Mouse (Mus musculus): ENCODE results near the gene Lima1.
"Not testable (repeated sequence)": the region's sequence is repeated elsewhere in the genome, so short reads cannot be mapped to it uniquely, and the experiment has no call there.

Lima1 gene

DNA sequence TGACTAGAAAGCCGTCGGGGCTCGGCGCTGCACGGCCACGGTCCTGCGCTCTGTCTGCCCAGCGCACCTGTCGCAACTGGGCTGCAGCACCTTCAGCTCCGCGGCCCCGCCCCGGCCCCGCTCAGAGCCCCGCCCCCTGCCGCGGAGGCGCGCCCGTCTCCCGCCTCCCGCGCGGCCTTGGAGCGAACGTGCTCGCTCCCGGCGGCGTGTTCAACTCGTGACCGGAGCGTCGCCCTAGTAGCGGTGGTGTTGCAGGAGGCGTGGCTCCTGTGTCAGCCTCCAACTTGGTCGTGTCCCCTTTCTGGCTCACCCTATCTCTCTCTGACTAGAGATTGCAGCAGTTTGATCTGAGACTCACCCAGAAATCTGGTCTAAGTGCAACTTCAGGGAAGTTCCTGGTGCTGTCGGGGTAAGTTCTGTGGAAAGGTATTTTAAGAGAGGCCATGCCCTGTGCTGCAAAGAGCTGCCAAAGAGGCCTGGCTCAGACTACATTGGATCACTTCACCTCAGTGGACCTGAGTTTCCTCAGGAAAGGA, at the start of gene Lima1:
TSS of gene Lima1 (minus strand) at position 123 of the 536 bp plus-strand sequence.
- peak; percentile 68 to 85 for DNase-seq (ENCODE audit: low spot score in 2 of 2)

DNA sequence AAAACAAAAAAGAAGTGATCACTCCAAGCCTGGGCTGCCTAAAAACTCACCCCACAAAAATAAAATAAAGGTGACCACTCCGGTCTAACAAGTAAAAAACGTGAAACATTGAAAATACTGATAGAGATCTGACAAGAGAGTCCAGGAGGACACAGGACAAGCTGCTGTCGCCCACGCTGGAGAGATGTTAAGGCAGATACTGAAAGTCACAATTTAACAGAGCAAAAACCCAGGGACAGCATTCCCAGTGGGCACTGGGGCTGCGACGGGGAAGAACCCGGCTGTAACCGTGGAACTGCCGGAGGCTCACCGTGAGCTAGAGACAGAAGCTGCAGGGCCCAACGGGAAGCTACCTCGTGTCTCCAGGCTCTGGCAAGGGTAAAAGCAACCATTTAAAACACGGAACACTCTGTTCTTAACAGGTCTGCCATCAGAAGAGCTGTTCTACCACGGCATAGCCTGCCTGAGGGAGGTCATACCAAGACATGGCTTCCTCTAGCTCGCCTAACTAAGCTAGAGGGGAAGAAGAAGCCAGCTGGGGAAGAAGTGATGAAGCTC, 44.4 kb upstream of the Lima1 start:
- no peak for DNase-seq (ENCODE audit: low spot score in 2 of 2)

DNA sequence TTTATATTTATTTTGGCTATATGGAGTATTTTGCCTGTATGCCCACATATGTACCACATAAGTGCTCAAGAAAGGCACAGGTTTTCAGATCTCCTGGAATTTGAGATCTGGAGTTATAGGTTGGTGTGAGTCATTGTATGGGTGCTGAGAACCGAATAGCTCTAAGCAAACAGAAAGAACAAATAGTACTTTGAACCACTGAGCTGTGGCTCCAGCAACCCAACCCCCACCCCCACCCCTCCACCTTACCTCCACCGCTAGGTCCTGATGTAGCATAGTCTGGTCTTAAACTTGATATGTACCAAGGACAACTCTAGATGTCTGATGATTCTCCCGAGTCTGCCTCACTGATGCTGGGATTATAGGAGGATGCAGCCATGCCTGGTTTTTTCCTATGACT, 42.0 kb upstream of the Lima1 start:
- no peak for DNase-seq (ENCODE audit: low spot score in 2 of 2)

DNA sequence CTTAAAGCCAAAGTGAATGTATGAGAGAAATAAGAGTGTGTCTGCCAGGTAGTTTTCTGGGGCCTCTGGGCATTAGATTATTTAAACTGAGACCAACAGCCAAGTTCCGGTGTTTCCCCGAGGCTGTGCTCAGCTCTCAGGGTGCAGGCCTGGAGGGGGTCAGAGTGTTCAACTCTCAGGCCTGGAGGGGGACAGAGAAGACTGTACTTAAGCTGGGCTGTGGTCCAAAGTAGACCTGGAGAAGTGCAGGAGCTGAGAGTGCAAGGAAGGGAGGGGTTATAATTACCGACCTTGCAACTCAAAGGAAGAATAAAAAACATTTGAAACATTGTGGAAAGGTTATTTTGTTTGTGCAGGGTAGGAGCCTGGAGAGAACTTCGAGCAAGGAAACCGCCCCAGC, 39.4 kb upstream of the Lima1 start:
- no peak for DNase-seq (ENCODE audit: low spot score in 2 of 2)

- no peak for DNase-seq (ENCODE audit: low spot score in 2 of 2)
Measured at GRCm38 (mm10) chr15:99911785-99912184, 36.5 kb upstream of the Lima1 start.

DNA sequence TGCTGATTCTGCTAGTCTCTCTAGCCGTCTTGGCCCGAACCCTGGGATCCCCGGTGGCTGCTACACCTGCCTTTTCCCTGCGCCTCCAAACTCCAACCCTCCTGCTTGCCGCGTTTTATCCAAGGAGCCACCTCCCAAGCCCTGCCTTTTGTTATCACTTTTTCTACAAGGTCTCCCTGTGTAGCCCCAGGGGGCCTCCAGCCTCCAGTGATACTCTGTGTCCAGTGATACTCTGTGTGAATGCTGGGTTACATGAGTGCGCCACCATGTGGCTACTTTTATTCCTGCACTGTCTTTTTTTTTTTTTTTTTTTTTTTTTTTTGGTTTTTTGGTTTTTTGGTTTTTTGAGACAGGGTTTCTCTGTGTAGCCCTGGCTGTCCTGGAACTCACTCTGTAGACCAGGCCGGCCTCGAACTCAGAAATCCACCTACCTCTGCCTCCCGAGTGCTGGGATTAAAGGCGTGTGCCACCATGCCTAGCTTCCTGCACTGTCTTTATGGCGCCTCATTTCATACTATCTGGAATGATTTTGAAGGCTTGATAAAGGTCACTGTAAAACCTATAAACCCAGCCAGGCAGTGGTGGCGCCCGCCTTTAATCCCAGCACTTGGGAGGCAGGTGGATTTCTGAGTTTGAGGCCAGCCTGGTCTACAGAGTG, 34.2 kb upstream of the Lima1 start:
- peak in 1 of 2 experiments; percentile 28 for DNase-seq (ENCODE audit: low spot score in 2 of 2)

- DNase-seq (ENCODE audit: low spot score in 2 of 2): no peak
Measured at GRCm38 (mm10) chr15:99907514-99907913, 32.3 kb upstream of the Lima1 start.

DNA sequence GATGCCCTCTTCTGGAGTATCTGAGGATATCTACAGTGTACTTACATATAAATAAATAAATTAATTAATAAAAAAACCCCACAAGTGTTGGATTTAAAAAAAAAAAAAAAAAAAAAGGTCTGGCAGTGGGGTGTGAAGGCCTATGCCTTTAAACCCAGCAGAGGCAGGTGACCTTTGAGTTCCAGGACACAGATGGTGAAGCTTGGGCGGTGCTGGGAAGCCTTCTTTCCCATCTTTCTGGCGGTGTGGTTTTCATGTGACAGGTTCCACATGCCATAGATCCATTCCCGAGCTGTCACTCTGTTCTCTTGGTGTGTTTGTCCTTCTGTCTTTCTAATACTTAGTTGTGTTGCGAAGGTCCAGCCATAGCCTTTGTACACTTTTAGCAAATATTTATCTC, 31.8 kb upstream of the Lima1 start:
- no peak for DNase-seq (ENCODE audit: low spot score in 2 of 2)

DNA sequence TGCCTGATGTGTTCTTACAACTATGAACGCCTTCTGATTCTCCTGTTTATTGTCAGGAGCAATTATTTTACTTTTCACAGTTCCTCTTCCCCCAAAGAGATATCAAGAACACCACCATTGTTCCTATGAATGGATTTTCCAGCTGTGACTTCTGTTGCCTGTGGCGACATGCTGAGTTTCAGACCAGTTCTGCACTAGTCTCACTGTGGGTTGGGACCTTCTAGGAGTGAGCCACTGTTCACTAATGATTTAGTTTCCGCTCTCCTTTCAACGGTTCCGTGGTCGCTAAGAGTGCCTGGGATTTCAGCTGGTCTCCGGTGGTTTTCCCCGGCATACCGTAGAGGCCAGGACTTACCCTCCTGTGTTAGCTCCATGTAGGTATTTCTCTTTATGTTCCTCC, 29.6 kb upstream of the Lima1 start:
- DNase-seq (ENCODE audit: low spot score in 2 of 2): no peak

DNA sequence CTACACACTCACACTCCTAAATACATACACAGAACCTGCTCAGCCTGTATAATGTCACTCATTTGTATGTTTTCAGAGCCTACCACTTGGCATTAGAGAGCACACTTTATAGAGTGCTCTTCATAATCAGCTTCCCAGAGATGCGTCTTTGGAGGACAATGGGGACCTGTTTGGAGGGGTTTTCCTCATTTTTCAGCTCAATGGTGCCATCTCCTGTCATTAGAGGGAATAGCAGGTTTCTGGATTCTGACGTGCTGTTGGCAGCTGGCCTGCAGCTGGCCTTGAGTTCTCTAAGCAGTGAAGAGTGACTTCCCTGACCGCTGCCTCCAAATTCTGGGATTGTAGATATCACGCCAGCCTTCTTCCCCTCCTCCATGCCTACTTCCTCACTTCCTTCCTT, 29.1 kb upstream of the Lima1 start:
- peak; percentile 35 to 70 for DNase-seq (ENCODE audit: low spot score in 2 of 2)

DNA sequence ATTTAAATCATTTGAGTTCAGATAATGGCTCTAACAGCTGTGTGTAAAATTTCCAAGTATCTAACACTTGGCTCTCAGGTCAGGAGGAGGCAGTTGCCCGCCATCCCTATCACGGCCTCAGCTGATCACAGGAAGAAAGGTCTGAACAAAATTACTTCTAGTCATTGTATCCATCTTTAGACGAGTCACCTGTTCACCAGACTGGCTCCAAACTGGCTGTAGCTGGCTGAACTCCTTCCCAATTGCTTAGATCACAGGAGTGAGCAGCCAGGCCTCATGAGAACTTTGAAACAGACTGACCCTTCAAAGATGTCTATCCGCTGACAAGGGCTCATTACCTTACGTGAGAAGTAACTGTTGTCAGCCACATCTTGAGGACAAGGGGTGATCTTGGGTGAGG, 28.0 kb upstream of the Lima1 start:
- DNase-seq (ENCODE audit: low spot score in 2 of 2): no peak

GRCm38 (mm10) chr15:99902786-99903185, 27.5 kb upstream of the Lima1 start:
- no peak for DNase-seq (ENCODE audit: low spot score in 2 of 2)

DNA sequence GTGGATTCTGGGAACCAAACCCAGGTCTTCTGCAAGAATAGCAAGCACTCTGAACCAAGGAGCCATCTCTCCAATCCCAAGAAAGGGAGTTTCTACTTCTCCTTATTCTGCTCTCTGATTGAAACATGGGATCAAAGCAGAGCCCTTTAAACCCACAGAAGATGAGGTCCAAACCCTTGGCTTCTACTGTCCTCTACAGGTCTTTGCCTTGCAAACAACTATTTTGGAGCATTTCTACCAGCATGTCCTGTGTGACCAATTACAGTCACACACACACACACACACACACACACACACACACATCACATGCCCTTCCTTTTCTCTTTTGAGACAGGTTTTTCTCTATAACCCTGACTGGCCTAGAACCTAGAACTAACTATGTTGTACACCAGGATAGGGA, 21.4 kb upstream of the Lima1 start:
- DNase-seq (ENCODE audit: low spot score in 2 of 2): no peak

DNA sequence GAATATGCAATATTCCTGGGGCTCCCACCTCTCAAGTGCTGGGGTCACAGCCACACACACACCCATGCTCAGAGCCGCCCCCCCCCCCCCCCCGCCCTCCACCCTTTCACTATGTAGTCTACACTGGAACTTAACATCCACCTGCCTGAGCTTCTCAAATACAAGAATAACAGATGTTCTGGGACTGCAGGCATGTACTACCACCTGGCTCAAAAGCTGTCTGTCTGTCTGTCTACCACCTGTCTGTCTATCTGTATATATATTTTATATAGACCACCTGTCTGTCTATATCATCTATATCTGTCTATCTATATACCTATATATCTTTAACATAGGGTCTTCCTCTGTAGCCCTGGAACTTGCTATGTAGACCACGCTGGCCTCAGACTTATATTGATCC, 16.1 kb upstream of the Lima1 start:
- DNase-seq (ENCODE audit: low spot score in 2 of 2): no peak

DNA sequence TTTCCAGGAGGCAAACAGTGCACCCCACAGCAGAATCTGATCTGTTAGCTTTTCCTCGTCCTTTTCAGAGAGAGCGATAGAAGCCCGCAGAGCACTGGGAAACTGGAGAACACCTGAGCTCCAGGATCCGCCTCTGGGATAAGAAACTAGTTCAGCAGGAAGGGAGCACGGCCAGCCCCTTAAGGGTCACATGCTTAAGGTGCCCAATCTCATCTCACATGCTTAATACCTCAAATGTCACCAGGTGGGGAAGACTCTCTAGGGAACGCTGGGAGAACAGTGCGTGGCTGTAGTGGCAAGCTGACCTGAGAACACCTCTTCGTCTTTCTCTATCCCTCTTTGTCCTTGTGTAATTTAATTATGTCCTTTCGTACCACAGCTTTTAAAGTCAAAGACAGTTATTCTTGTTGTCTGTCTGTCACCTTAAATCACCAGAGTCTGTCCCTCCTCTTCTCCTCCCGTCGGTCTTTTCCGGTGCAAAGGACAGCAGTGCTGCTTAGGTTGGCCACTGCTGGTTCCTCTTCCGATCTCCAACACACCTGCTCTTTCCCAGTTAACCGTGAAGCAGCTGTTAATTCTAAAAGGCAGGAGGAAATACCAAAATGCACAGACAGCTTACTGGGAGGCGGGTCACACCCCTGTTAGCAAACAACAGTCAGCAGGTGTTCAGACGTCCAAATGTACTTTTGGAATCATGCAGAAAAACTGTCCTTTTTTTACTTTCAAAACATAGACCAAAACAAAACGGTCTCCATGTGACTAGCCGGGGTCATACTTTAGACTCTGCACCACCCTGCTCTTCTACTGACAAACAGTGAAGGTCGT, 15.4 kb upstream of the Lima1 start:
- no peak for DNase-seq (ENCODE audit: low spot score in 2 of 2)

GRCm38 (mm10) chr15:99889275-99889874, 14.1 kb upstream of the Lima1 start:
- no peak for DNase-seq (ENCODE audit: low spot score in 2 of 2)

DNA sequence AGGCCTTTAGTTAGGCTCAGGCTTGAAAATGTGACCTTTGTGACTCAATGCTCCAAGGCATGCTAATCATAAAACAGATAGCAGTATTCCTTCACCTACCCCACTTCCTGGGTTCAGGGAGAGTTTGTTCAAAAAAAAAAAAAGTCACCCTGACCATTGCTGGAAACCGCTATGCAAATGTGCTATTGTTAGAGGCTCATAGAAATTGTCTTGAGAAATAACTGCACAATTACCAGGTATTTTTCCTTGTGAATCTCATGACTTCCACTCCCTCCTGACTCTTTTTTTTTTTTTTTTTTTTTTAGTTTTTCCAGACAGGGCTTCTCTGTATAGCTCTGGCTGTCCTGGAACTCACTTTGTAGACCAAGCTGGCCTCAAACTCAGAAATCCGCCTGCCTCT, 11.9 kb upstream of the Lima1 start:
- not testable (repeated sequence) for DNase-seq (ENCODE audit: low spot score in 2 of 2)

GRCm38 (mm10) chr15:99884038-99884437, 8.8 kb upstream of the Lima1 start:
- DNase-seq (ENCODE audit: low spot score in 2 of 2): no peak

GRCm38 (mm10) chr15:99878541-99878940, 3.3 kb upstream of the Lima1 start:
- no peak for DNase-seq (ENCODE audit: low spot score in 2 of 2)

DNA sequence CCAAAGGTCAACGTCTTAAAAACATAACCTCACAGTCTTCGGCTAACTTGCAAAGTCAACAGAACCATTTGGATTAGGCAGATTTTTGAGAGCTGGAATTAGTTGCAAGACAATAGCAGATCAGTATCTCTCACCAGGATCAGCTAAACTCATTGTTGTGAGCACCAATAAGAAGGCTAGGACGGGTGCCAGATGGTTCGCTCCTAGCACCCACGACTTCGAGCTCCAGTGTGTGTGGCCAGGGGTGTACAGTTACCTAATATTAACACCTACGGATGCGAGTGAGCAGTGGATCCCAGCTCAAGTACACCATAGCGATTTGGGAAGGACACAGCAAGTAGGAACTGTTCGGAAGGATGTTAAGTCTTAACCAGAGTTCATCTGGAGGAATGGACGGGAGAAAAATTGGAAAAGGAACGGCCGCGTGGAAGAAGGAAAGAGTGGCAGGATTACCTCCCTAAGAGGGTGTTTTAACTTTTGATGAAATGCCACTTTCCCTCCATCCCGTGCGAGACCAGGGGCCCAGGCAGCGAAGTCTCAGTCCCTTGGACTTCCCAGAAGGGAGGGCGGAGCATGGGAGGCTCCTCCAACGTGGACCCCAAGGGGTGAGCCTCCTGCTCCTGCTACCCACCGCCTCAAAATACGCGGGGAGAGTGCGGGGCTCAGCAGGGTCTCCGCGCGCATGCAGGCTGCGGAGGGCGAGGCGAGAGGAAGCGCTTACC, 483 bp downstream of the Lima1 start:
- DNase-seq (ENCODE audit: low spot score in 2 of 2): no peak

DNA sequence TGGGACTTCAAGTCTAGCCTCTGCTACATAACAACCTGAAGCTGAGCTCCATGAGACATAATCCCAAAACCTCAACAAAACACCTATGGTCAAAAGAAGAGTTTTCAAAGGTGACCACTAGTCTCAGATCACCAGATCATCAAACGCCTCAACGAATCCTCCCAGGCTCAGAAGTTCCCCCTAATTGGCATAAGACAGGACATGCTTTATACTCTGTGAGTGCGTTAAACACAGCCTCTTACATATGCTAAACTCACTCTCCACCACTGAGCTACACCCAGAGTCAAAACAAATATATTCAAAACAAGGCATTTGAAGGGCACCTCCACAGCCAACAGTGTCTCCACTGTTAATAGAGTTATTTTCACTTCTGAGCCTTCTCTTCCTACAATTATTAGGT, 2.7 kb downstream of the Lima1 start:
- DNase-seq (ENCODE audit: low spot score in 2 of 2): no peak

DNA sequence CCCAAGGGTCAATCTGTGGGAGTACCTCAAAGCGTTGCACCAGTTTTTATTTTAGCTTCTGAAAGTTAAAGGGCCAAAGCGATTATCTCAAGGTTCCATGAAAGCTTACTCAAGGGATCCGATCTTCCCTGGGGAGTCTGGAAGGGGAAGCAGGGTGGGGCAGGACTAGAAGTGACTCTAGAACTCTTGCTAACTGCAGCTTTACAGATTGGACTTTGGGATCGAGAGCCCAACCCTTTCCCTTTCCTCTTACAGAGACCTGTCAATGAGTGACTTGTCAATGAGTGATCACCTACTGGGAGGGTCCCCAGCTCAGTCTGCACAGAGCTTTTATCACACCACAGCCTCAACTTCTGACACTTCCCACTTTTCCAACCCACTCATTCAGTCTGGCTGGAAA, 7.6 kb downstream of the Lima1 start:
- DNase-seq (ENCODE audit: low spot score in 2 of 2): no peak

Data from cerebellum, postnatal 4 days (tissue).